Mouse (Mus musculus): Measurements from ENCODE around the gene Men1. TPM values are rescaled to one million over a fixed set of nuclear protein-coding genes. Genes with fewer than 3 reads are reported as not detected.
A peak's percentile ranks its signal among the peaks of the same experiment; 100 is the strongest.

Gene Men1
- total RNA-seq, 4 experiments from 2014 or later = 60.0 to 74.4 (median 63.5) TPM

- peak; percentile 88 to 91 for DNase-seq (ENCODE audit: low spot score in 2 of 2)
Observed at GRCm38 (mm10) chr19:6364317-6364725, 29.5 kb downstream of the Men1 start.

- DNase-seq (ENCODE audit: low spot score in 2 of 2) = no peak
Observed at GRCm38 (mm10) chr19:6364842-6365241, 30.1 kb downstream of the Men1 start.

DNA sequence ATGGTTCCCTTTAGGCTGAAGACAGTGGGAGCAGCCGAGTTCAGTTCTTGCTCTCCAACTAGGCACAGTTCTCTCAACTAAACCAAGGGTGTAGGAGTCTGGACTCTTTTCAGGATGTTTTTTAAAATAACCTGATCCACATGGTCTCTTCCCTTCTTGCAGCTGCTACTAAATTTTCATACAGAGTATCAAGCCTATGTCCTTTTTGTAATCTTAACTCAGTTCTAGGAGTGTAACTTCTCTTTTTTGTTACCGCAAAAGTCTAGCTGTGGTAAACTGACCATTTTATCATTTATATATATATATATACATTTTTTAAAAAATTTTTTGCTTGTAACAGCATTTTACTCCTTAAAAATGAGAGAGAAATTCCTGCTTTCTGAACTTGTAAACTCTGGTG, 35.4 kb downstream of the Men1 start:
- no peak for DNase-seq (ENCODE audit: low spot score in 2 of 2)

- DNase-seq (ENCODE audit: low spot score in 2 of 2) = no peak
Observed at GRCm38 (mm10) chr19:6372433-6372832, 37.7 kb downstream of the Men1 start.

GRCm38 (mm10) chr19:6373539-6374400, 39.0 kb downstream of the Men1 start:
- peak; percentile 54 to 70 for DNase-seq (ENCODE audit: low spot score in 2 of 2)

- no peak for DNase-seq (ENCODE audit: low spot score in 2 of 2)
Observed at GRCm38 (mm10) chr19:6374571-6374970, 39.8 kb downstream of the Men1 start.

DNA sequence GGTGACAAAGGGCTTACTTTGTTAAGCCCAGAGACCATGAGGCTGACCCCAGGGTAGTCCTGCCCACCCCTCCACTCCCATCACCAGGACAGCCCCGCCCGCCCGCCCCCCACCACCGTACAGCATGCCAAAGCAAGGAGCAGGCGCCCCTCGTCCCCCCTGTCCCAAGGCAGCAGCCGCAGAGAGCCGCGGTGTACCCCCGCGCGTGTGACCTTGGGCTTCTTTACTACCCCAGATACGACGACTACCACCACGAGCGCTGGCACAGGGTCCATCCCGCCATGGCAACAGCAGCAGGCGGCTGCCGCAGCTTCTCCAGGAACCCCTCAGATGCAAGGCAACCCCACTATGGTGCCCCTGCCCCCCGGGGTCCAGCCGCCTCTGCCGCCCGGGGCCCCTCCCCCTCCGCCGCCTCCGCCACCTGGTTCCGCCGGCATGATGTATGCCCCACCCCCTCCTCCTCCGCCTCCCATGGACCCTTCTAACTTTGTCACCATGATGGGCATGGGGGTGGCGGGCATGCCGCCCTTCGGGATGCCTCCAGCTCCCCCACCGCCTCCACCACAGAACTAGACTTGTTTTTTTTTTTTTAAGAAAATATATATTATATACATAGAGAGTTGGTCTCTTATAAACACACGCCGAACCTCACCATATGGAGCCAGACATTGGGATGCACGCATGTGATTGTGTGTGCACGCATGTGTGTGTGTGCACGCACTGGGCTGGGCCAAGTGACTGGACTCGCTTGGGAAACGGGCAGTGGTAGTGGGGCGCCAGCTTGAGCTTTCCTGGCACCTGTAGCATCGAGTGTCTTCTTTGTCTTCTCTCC, 40.9 kb downstream of the Men1 start:
- no peak for DNase-seq (ENCODE audit: low spot score in 2 of 2)

GRCm38 (mm10) chr19:6376255-6376564, 41.4 kb downstream of the Men1 start:
- no peak for DNase-seq (ENCODE audit: low spot score in 2 of 2)

DNA sequence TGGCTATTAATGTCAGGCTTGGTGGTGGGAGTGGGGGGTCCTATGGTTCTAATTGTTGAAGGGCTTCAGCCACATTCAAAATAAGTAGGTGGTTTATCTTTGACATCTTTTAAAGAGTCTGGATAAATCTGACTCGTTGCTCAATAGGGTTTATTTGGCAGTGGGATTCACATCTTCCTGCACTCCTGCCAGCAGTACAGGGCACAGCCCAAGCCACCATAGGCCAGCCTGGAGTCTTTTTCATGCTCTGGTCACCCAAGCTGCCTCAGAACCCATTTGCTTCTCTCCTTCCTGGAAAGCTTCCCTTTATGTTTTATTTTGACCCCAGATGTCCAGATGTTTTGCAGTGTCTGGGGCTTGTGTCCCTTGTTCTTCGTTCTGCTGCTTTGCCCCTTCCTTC, 41.9 kb downstream of the Men1 start:
- DNase-seq (ENCODE audit: low spot score in 2 of 2) = no peak

DNA sequence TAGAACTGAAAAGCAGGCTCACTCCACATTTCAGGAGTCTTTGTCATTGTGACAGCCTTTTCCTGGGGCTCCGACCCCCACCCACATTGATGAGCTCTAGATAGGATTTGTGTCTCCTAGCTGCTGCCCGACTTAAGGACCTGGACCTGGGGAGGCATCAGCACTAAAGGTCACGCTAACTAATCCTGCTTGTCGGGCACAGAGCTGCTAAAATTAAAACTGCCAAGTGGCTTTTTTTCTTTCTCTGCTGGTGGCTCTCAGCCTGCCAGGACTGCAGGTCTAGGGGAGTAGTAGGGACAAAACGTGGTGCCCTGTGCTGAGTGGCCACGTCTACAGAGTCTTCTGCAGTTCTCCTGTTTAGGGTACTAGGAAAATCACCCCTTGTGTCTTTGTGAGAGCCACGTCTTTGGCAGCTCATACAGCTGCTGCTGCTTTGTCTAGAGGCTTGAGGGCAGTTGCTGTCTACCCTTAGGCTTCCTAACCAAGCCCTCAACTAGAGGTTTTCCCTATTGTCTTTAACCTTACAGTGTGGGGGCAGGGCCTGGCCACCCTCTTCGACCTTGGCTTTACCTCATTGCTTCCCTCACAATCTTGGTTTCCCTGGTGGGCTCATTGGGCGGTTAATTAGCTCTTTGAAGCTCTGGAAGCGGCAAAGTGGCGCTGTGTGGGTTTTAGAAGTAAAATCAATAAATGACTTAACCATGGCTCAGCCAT, 42.7 kb downstream of the Men1 start:
- no peak for DNase-seq (ENCODE audit: low spot score in 2 of 2)

GRCm38 (mm10) chr19:6380411-6381166, 45.8 kb downstream of the Men1 start:
- DNase-seq (ENCODE audit: low spot score in 2 of 2) = no peak

GRCm38 (mm10) chr19:6381238-6381637, 46.5 kb downstream of the Men1 start:
- DNase-seq (ENCODE audit: low spot score in 2 of 2) = no peak

GRCm38 (mm10) chr19:6382323-6382924, 47.6 kb downstream of the Men1 start:
- DNase-seq (ENCODE audit: low spot score in 2 of 2) = no peak

GRCm38 (mm10) chr19:6383470-6383869, 48.7 kb downstream of the Men1 start:
- no peak for DNase-seq (ENCODE audit: low spot score in 2 of 2)

GRCm38 (mm10) chr19:6384128-6384527, 49.3 kb downstream of the Men1 start, which contains the start of gene Pygm:
Gene Pygm (plus strand): TSS chr19:6384399.
- no peak for DNase-seq (ENCODE audit: low spot score in 2 of 2)

- DNase-seq (ENCODE audit: low spot score in 2 of 2) = no peak
Observed at GRCm38 (mm10) chr19:6384954-6385353, 50.2 kb downstream of the Men1 start.

- no peak for DNase-seq (ENCODE audit: low spot score in 2 of 2)
Observed at GRCm38 (mm10) chr19:6385419-6385818, 50.6 kb downstream of the Men1 start.

DNA sequence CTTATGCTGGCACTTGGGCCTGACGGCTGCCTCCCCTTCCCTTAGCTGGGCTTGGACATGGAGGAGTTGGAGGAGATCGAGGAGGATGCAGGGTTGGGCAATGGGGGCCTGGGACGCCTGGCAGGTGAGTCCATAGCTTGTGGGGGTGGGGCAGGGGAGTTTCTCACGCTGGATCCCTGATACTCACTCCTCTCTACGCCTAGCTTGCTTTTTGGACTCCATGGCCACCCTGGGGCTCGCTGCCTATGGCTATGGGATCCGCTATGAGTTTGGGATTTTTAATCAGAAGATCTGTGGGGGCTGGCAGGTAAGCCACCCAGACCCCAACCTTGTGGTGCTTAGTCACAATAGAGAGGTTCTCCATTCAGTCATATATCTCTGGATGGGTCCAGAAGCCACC, 51.0 kb downstream of the Men1 start:
- DNase-seq (ENCODE audit: low spot score in 2 of 2) = no peak

- DNase-seq (ENCODE audit: low spot score in 2 of 2) = no peak
Observed at GRCm38 (mm10) chr19:6386234-6386633, 51.5 kb downstream of the Men1 start.

GRCm38 (mm10) chr19:6388006-6388405, 53.2 kb downstream of the Men1 start:
- no peak for DNase-seq (ENCODE audit: low spot score in 2 of 2)

GRCm38 (mm10) chr19:6389803-6390202, 55.0 kb downstream of the Men1 start:
- no peak for DNase-seq (ENCODE audit: low spot score in 2 of 2)

Data from layer of hippocampus, adult 8-10 months (tissue).